Mouse (Mus musculus) forebrain, embryonic 11.5 days (tissue): ENCODE data around the gene Tbc1d23. TPM values are rescaled to one million over a fixed set of nuclear protein-coding genes. Genes with fewer than 3 reads are reported as not detected.

Experiments used
- ATAC-seq: fragments of 200-750 bp; cut with Nextera tagmentation; replicated peaks from 2 replicates; pipeline ENCODE4 v1.8.0; 2017; ENCODE audit warnings: moderate TSS enrichment; ENCODE audit not compliant: low FRiP score
- DNase-seq: peaks from one replicate; pipeline ENCODE4 v3.0.0-alpha.2; 2017; ENCODE audit warnings: low spot score
- H3K27ac ChIP-seq: fragments of 300-500 bp; sonication (generic); 2 replicates; pipeline ENCODE4 v1.5.1; 2014; ENCODE audit warnings: low read depth, low read length
- H3K27me3 ChIP-seq: fragments of 300-500 bp; sonication (generic); 2 replicates; pipeline ENCODE4 v1.6.1; 2014; ENCODE audit warnings: mild to moderate bottlenecking, low read length, mixed read lengths; ENCODE audit not compliant: control insufficient read depth, insufficient read depth
- H3K36me3 ChIP-seq: fragments of 300-500 bp; sonication (generic); 2 replicates; pipeline ENCODE4 v1.6.1; 2014; ENCODE audit warnings: mild to moderate bottlenecking, low read length, moderate library complexity, mixed read lengths; ENCODE audit not compliant: control insufficient read depth, insufficient read depth
- H3K4me1 ChIP-seq: fragments of 300-500 bp; sonication (generic); replicated peaks from 2 replicates; pipeline ENCODE4 v1.6.1; 2014; ENCODE audit warnings: low read length, mixed read lengths; ENCODE audit not compliant: control insufficient read depth, insufficient read depth
- H3K4me2 ChIP-seq: fragments of 300-500 bp; sonication (generic); 2 replicates; pipeline ENCODE4 v1.6.1; 2014; ENCODE audit warnings: low read depth, mild to moderate bottlenecking, low read length, moderate library complexity, mixed read lengths; ENCODE audit not compliant: severe bottlenecking
- H3K4me3 ChIP-seq: fragments of 300-500 bp; sonication (generic); 2 replicates; pipeline ENCODE4 v1.5.1; 2014; ENCODE audit warnings: low read depth, low read length
- H3K9ac ChIP-seq: fragments of 300-500 bp; sonication (generic); 2 replicates; pipeline ENCODE4 v1.6.1; 2014; ENCODE audit warnings: low read length
- H3K9me3 ChIP-seq: fragments of 300-500 bp; sonication (generic); 2 replicates; pipeline ENCODE4 v1.6.1; 2016; ENCODE audit warnings: low read length, mixed read lengths; ENCODE audit not compliant: control insufficient read depth
- WGBS: fragments of 180-500 bp; shearing (Covaris S2); extraction: QIAGEN DNeasy Blood & Tissue Kit; methylation state at CpG from one replicate; pipeline ENCODE4 v1.1.7; 2014; 5-methylcytosine and 5-hydroxymethylcytosine counted together
- polyA plus RNA-seq: library from polyadenylated mRNA; unstranded; fragments of >200 nt; fragmentation: Nextera tagmentation; extraction: Ambion mirVana; gene quantifications from 2 replicates; pipeline ENCODE4 v1.2.1, GENCODE M21; 2014

Tbc1d23 gene
- polyA plus RNA-seq, 1 experiment from 2014 or later, result 26.5 TPM

GRCm38 (mm10) chr16:57191214-57191613 lies 40.1 kb downstream of the Tbc1d23 start:
- WGBS, result 89% methylated on average over 14 of the region's 14 CpGs
- no peak for ATAC-seq
- H3K36me3 ChIP-seq, result no peaks in the 10 kb centered on the region
- no peak for DNase-seq
- H3K27ac ChIP-seq, result no peak overlapping the region
- no peak overlapping the region for H3K9ac ChIP-seq
- no peak overlapping the region for H3K4me3 ChIP-seq
- H3K27me3 ChIP-seq, result no peaks in the 10 kb centered on the region
- H3K4me1 ChIP-seq, result no peaks in the 10 kb centered on the region
- no peak overlapping the region for H3K4me2 ChIP-seq
- no peaks in the 10 kb centered on the region for H3K9me3 ChIP-seq

- no peaks in the 10 kb centered on the region for H3K27me3 ChIP-seq
- ATAC-seq (no peak), DNase-seq (no peak)
- H3K9me3 ChIP-seq, result no peaks in the 10 kb centered on the region
- no peak overlapping the region for H3K27ac ChIP-seq
- 91% methylated on average over 8 of the region's 8 CpGs for WGBS
- H3K4me1 ChIP-seq, result no peaks in the 10 kb centered on the region
- H3K4me3 ChIP-seq, result no peak overlapping the region
- no peak overlapping the region for H3K9ac ChIP-seq
- H3K4me2 ChIP-seq, result no peak overlapping the region
- H3K36me3 ChIP-seq, result no peaks in the 10 kb centered on the region
Measured at GRCm38 (mm10) chr16:57190390-57190789, 40.9 kb downstream of the Tbc1d23 start.

- no peak for DNase-seq
- Histone ChIP-seq H3K9me3 (no peaks in the 10 kb centered on the region), H3K9ac (no peak overlapping the region), H3K27ac (no peak overlapping the region), H3K4me3 (no peak overlapping the region), H3K27me3 (no peaks in the 10 kb centered on the region), H3K36me3 (no peaks in the 10 kb centered on the region), H3K4me2 (no peak overlapping the region), H3K4me1 (no peaks in the 10 kb centered on the region)
- 88% methylated on average over 2 of the region's 2 CpGs for WGBS
- no peak for ATAC-seq
Measured at GRCm38 (mm10) chr16:57189493-57189892, 41.8 kb downstream of the Tbc1d23 start.

- no peak for ATAC-seq
- no peak overlapping the region for H3K27ac ChIP-seq
- H3K4me3 ChIP-seq, result no peak overlapping the region
- no peak overlapping the region for H3K9ac ChIP-seq
- WGBS, result 95% methylated on average over 4 of the region's 4 CpGs
- no peak for DNase-seq
- no peak overlapping the region for H3K4me2 ChIP-seq
- no peaks in the 10 kb centered on the region for H3K9me3 ChIP-seq
- no peaks in the 10 kb centered on the region for H3K27me3 ChIP-seq
- no peaks in the 10 kb centered on the region; the same call in 1 of the 2 replicates for H3K36me3 ChIP-seq
- no peaks in the 10 kb centered on the region for H3K4me1 ChIP-seq
Measured at GRCm38 (mm10) chr16:57186618-57187017, 44.7 kb downstream of the Tbc1d23 start.

- ATAC-seq (no peak), DNase-seq (no peak)
- H3K27ac ChIP-seq, result no peak overlapping the region
- H3K9ac ChIP-seq, result no peak overlapping the region
- no peak overlapping the region for H3K4me2 ChIP-seq
- WGBS, result 88% methylated on average over 5 of the region's 5 CpGs
- no peaks in the 10 kb centered on the region; the same call in 1 of the 2 replicates for H3K36me3 ChIP-seq
- H3K4me1 ChIP-seq, result no peaks in the 10 kb centered on the region
- no peaks in the 10 kb centered on the region for H3K27me3 ChIP-seq
- no peak overlapping the region for H3K4me3 ChIP-seq
- no peaks in the 10 kb centered on the region for H3K9me3 ChIP-seq
Measured at GRCm38 (mm10) chr16:57182037-57182436, 49.3 kb downstream of the Tbc1d23 start.

GRCm38 (mm10) chr16:57181180-57181579 lies 50.1 kb downstream of the Tbc1d23 start:
- DNase-seq, result no peak
- Histone ChIP-seq H3K9me3 (no peaks in the 10 kb centered on the region), H3K27me3 (no peaks in the 10 kb centered on the region), H3K4me2 (no peak overlapping the region), H3K9ac (no peak overlapping the region), H3K36me3 (no peaks in the 10 kb centered on the region; the same call in 1 of the 2 replicates), H3K27ac (no peak overlapping the region), H3K4me1 (no peaks in the 10 kb centered on the region), H3K4me3 (no peak overlapping the region)
- no peak for ATAC-seq
- 87% methylated on average over 11 of the region's 11 CpGs for WGBS

- Histone ChIP-seq H3K9ac (no peak overlapping the region), H3K27ac (no peak overlapping the region), H3K9me3 (no peaks in the 10 kb centered on the region), H3K36me3 (no peaks in the 10 kb centered on the region; the same call in 1 of the 2 replicates), H3K27me3 (no peaks in the 10 kb centered on the region), H3K4me3 (no peak overlapping the region), H3K4me1 (no peaks in the 10 kb centered on the region), H3K4me2 (no peak overlapping the region)
- DNase-seq, result no peak
- 93% methylated on average over 10 of the region's 10 CpGs for WGBS
- no peak for ATAC-seq
Measured at GRCm38 (mm10) chr16:57177664-57178063, 53.6 kb downstream of the Tbc1d23 start.

GRCm38 (mm10) chr16:57177254-57177653 lies 54.0 kb downstream of the Tbc1d23 start:
- Histone ChIP-seq H3K27me3 (no peaks in the 10 kb centered on the region), H3K36me3 (no peaks in the 10 kb centered on the region; the same call in 1 of the 2 replicates), H3K4me2 (no peak overlapping the region), H3K4me1 (no peaks in the 10 kb centered on the region), H3K4me3 (no peak overlapping the region), H3K27ac (no peak overlapping the region), H3K9ac (no peak overlapping the region), H3K9me3 (no peaks in the 10 kb centered on the region)
- DNase-seq (no peak), ATAC-seq (no peak)
- 54% methylated on average over 2 of the region's 2 CpGs for WGBS

- WGBS, result 95% methylated on average over 7 of the region's 7 CpGs
- H3K36me3 ChIP-seq, result no peaks in the 10 kb centered on the region
- no peak for ATAC-seq
Measured at GRCm38 (mm10) chr16:57176276-57176675, 55.0 kb downstream of the Tbc1d23 start.

More at GRCm38 (mm10) chr16:57176276-57176675, 55.0 kb downstream of the Tbc1d23 start:
- H3K27ac ChIP-seq, result no peak overlapping the region
- no peak overlapping the region for H3K9ac ChIP-seq
- no peaks in the 10 kb centered on the region for H3K9me3 ChIP-seq
- H3K4me3 ChIP-seq, result no peak overlapping the region
- H3K4me1 ChIP-seq, result no peaks in the 10 kb centered on the region
- no peak overlapping the region for H3K4me2 ChIP-seq
- no peaks in the 10 kb centered on the region for H3K27me3 ChIP-seq
- no peak for DNase-seq
